Mouse (Mus musculus) kidney, embryonic 14.5 days (tissue): ENCODE results near the gene Zmiz1. TPM values are rescaled to one million over a fixed set of nuclear protein-coding genes. Genes with fewer than 3 reads are reported as not detected.

ENCODE experiments used
- ATAC-seq: fragments of 200-750 bp; cut with Nextera tagmentation; 2 replicates; pipeline ENCODE4 v1.8.0; 2017; ENCODE audit warnings: moderate number of reproducible peaks, mild to moderate bottlenecking, moderate TSS enrichment, moderate library complexity; ENCODE audit not compliant: low FRiP score, low TSS enrichment
- H3K27ac ChIP-seq: fragments of 300-500 bp; sonication (generic); 2 replicates; pipeline ENCODE4 v1.5.1; 2014; ENCODE audit warnings: low read depth, mild to moderate bottlenecking, low read length, moderate library complexity, mixed read lengths
- H3K27me3 ChIP-seq: fragments of 300-500 bp; sonication (generic); 2 replicates; pipeline ENCODE4 v1.6.1; 2014; ENCODE audit warnings: mild to moderate bottlenecking, low read length; ENCODE audit not compliant: control insufficient read depth, insufficient read depth
- H3K36me3 ChIP-seq: fragments of 300-500 bp; sonication (generic); 2 replicates; pipeline ENCODE4 v1.6.1; 2014; ENCODE audit warnings: low read length, mixed read lengths; ENCODE audit not compliant: control insufficient read depth, insufficient read depth
- H3K4me1 ChIP-seq: fragments of 300-500 bp; sonication (generic); 2 replicates; pipeline ENCODE4 v1.6.1; 2014; ENCODE audit warnings: low read length, mixed read lengths; ENCODE audit not compliant: control insufficient read depth, insufficient read depth
- H3K4me2 ChIP-seq: fragments of 300-500 bp; sonication (generic); replicated peaks from 2 replicates; pipeline ENCODE4 v1.6.1; 2014; ENCODE audit warnings: low read depth, mild to moderate bottlenecking, low read length
- H3K4me3 ChIP-seq: fragments of 300-500 bp; sonication (generic); 2 replicates; pipeline ENCODE4 v1.5.1; 2014; ENCODE audit warnings: mild to moderate bottlenecking, low read length
- H3K9ac ChIP-seq: fragments of 300-500 bp; sonication (generic); 2 replicates; pipeline ENCODE4 v1.6.1; 2014; ENCODE audit warnings: low read depth, mild to moderate bottlenecking, low read length, moderate library complexity
- H3K9me3 ChIP-seq: fragments of 300-500 bp; sonication (generic); 2 replicates; pipeline ENCODE4 v1.6.1; 2016; ENCODE audit warnings: low read length; ENCODE audit not compliant: control insufficient read depth
- WGBS: fragments of 180-500 bp; shearing (Covaris S2); extraction: QIAGEN DNeasy Blood & Tissue Kit; methylation state at CpG from one replicate; pipeline ENCODE4 v1.1.7; 2014; 5-methylcytosine and 5-hydroxymethylcytosine counted together
- polyA plus RNA-seq: library from polyadenylated mRNA; unstranded; fragments of >200 nt; fragmentation: Nextera tagmentation; extraction: Ambion mirVana; gene quantifications from 2 replicates; pipeline ENCODE4 v1.2.1, GENCODE M21; 2014

The Zmiz1 gene
- polyA plus RNA-seq, 1 experiment from 2014 or later: 57.3 TPM

- WGBS: 42% methylated on average over 14 of the region's 14 CpGs
- peak overlapping the region; percentile 13; the same call in 1 of the 2 replicates for H3K9ac ChIP-seq
- ATAC-seq: peak; percentile 45
- H3K36me3 ChIP-seq: peaks cover 32% of the 10 kb centered on the region
- H3K27me3 ChIP-seq: no peaks in the 10 kb centered on the region
- no peak overlapping the region for H3K4me3 ChIP-seq
- H3K9me3 ChIP-seq: no peaks in the 10 kb centered on the region
- no peak overlapping the region for H3K4me2 ChIP-seq
- peak overlapping the region; percentile 79; the same call in 1 of the 2 replicates for H3K27ac ChIP-seq
- peaks cover 36% of the 10 kb centered on the region for H3K4me1 ChIP-seq
Measured at GRCm38 (mm10) chr14:25546852-25547621, 88.1 kb downstream of the Zmiz1 start.

GRCm38 (mm10) chr14:25547882-25548281, 88.9 kb downstream of the Zmiz1 start:
- Histone ChIP-seq H3K4me3 (no peak overlapping the region), H3K4me1 (peaks cover 38% of the 10 kb centered on the region)

GRCm38 (mm10) chr14:25548650-25549049, 89.7 kb downstream of the Zmiz1 start:
- H3K9me3 ChIP-seq: no peaks in the 10 kb centered on the region
- no peak overlapping the region for H3K4me2 ChIP-seq
- peak overlapping the region; percentile 79 for H3K27ac ChIP-seq
- no peaks in the 10 kb centered on the region for H3K27me3 ChIP-seq
- H3K9ac ChIP-seq: no peak overlapping the region
- ATAC-seq: peak; percentile 48; the same call in 1 of the 2 replicates
- WGBS: 23% methylated on average over 6 of the region's 6 CpGs
- H3K36me3 ChIP-seq: peaks cover 32% of the 10 kb centered on the region
- peaks cover 46% of the 10 kb centered on the region for H3K4me1 ChIP-seq
- no peak overlapping the region for H3K4me3 ChIP-seq

More at GRCm38 (mm10) chr14:25547882-25548281, 88.9 kb downstream of the Zmiz1 start:
- 50% methylated on average over 9 of the region's 9 CpGs for WGBS
- Histone ChIP-seq H3K27ac (peak overlapping the region; percentile 79; the same call in 1 of the 2 replicates), H3K4me2 (no peak overlapping the region), H3K36me3 (peaks cover 32% of the 10 kb centered on the region), H3K27me3 (no peaks in the 10 kb centered on the region), H3K9me3 (no peaks in the 10 kb centered on the region), H3K9ac (no peak overlapping the region)
- no peak for ATAC-seq

GRCm38 (mm10) chr14:25549125-25549524, 90.1 kb downstream of the Zmiz1 start:
- Histone ChIP-seq H3K36me3 (peaks cover 32% of the 10 kb centered on the region), H3K27ac (peak overlapping the region; percentile 79; the same call in 1 of the 2 replicates), H3K9ac (no peak overlapping the region), H3K27me3 (no peaks in the 10 kb centered on the region), H3K4me3 (no peak overlapping the region), H3K4me1 (peaks cover 48% of the 10 kb centered on the region), H3K4me2 (no peak overlapping the region), H3K9me3 (no peaks in the 10 kb centered on the region)
- ATAC-seq: no peak
- 64% methylated on average over 7 of the region's 7 CpGs for WGBS

- 52% methylated on average over 10 of the region's 10 CpGs for WGBS
- no peaks in the 10 kb centered on the region for H3K9me3 ChIP-seq
- ATAC-seq: no peak
- peaks cover 57% of the 10 kb centered on the region for H3K4me1 ChIP-seq
- H3K4me3 ChIP-seq: no peak overlapping the region
- H3K27ac ChIP-seq: no peak overlapping the region
- no peaks in the 10 kb centered on the region for H3K27me3 ChIP-seq
- H3K36me3 ChIP-seq: peaks cover 32% of the 10 kb centered on the region
- no peak overlapping the region for H3K9ac ChIP-seq
- no peak overlapping the region for H3K4me2 ChIP-seq
Measured at GRCm38 (mm10) chr14:25549871-25550840, 91.2 kb downstream of the Zmiz1 start.

- no peaks in the 10 kb centered on the region for H3K27me3 ChIP-seq
- H3K9me3 ChIP-seq: no peaks in the 10 kb centered on the region
- no peak overlapping the region for H3K4me3 ChIP-seq
- no peak overlapping the region for H3K4me2 ChIP-seq
- no peak overlapping the region for H3K27ac ChIP-seq
- peaks cover 65% of the 10 kb centered on the region for H3K4me1 ChIP-seq
- H3K36me3 ChIP-seq: peaks cover 16% of the 10 kb centered on the region
- no peak overlapping the region for H3K9ac ChIP-seq
- WGBS: 25% methylated on average over 2 of the region's 2 CpGs
- no peak for ATAC-seq
Measured at GRCm38 (mm10) chr14:25551731-25552130, 92.7 kb downstream of the Zmiz1 start.

- Histone ChIP-seq H3K4me3 (no peak overlapping the region), H3K36me3 (peaks cover 6% of the 10 kb centered on the region; the same call in 1 of the 2 replicates), H3K4me2 (no peak overlapping the region), H3K9me3 (no peaks in the 10 kb centered on the region), H3K27me3 (no peaks in the 10 kb centered on the region), H3K4me1 (peaks cover 62% of the 10 kb centered on the region), H3K9ac (0 out of 2 replicates have a peak overlapping the region, but pooled peaks have one; percentile 8), H3K27ac (peak overlapping the region; percentile 56; the same call in 1 of the 2 replicates)
- WGBS: 40% methylated on average over 2 of the region's 2 CpGs
- no peak for ATAC-seq
Measured at GRCm38 (mm10) chr14:25553382-25553781, 94.4 kb downstream of the Zmiz1 start.

GRCm38 (mm10) chr14:25554781-25555180, 95.8 kb downstream of the Zmiz1 start:
- Histone ChIP-seq H3K9me3 (no peaks in the 10 kb centered on the region), H3K27ac (peak overlapping the region; percentile 65), H3K4me3 (no peak overlapping the region), H3K9ac (0 out of 2 replicates have a peak overlapping the region, but pooled peaks have one; percentile 14), H3K4me1 (peaks cover 53% of the 10 kb centered on the region), H3K4me2 (peak overlapping the region; percentile 22; the same call in 1 of the 2 replicates), H3K27me3 (no peaks in the 10 kb centered on the region), H3K36me3 (peaks cover 5% of the 10 kb centered on the region; the same call in 1 of the 2 replicates)
- no peak for ATAC-seq
- 10% methylated on average over 8 of the region's 8 CpGs for WGBS
